Mouse (Mus musculus): Measurements from ENCODE around the gene Rita1. TPM values are rescaled to one million over a fixed set of nuclear protein-coding genes. Genes with fewer than 3 reads are reported as not detected.

The Rita1 gene
- polyA plus RNA-seq, 1 experiment from 2014 or later: 33.1 TPM

GRCm38 (mm10) chr5:120634860-120635259 is 22.5 kb upstream of the Rita1 start:
- Histone ChIP-seq H3K4me1 (ENCODE audit: control insufficient read depth, insufficient read depth, low read length) (peaks cover 3% of the 10 kb centered on the region; the same call in 1 of the 2 replicates), H3K4me2 (ENCODE audit: low read length) (no peak overlapping the region), H3K27ac (ENCODE audit: low read length) (no peak overlapping the region), H3K9ac (ENCODE audit: low read depth, low read length) (no peak overlapping the region), H3K36me3 (ENCODE audit: control insufficient read depth, insufficient read depth, low read length) (no peaks in the 10 kb centered on the region), H3K9me3 (replicated peaks; ENCODE audit: control insufficient read depth, low read length, poor library complexity, severe bottlenecking) (no peaks in the 10 kb centered on the region), H3K27me3 (ENCODE audit: control insufficient read depth, insufficient read depth, low read depth, low read length) (no peaks in the 10 kb centered on the region), H3K4me3 (ENCODE audit: low read depth, low read length) (no peak overlapping the region)
- 62% methylated on average over 5 of the region's 5 CpGs for WGBS
- ATAC-seq: no peak

DNA sequence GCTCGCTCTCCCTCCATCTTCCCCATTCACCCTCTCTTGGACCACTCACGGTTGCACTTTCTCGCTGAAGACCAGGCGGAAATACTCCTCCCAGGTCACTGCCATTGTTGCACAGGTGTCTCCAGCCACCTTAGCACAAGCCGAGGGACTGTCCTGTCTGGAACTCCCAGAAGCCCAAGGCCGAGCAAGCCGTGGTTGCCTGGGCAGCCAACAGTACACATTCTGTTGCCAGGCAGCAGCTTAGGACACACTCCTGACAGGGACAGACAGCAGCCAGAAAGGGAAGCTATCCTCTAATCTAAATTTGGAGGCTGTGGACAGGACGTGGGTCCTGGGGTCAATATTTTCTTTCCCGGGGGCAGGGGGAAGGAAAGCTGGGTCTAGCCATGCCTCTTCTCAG is 21.7 kb upstream of the Rita1 start, which contains the start of gene Cfap73:
TSS of gene Cfap73 (minus strand) at position 105 of the 400 bp plus-strand sequence.
- H3K4me1 ChIP-seq (ENCODE audit: control insufficient read depth, insufficient read depth, low read length): peaks cover 3% of the 10 kb centered on the region; the same call in 1 of the 2 replicates
- no peaks in the 10 kb centered on the region for H3K36me3 ChIP-seq (ENCODE audit: control insufficient read depth, insufficient read depth, low read length)
- H3K27me3 ChIP-seq (ENCODE audit: control insufficient read depth, insufficient read depth, low read depth, low read length): no peaks in the 10 kb centered on the region
- no peak within 1 kb of the TSS for H3K9ac ChIP-seq (ENCODE audit: low read depth, low read length)
- H3K4me3 ChIP-seq (ENCODE audit: low read depth, low read length): no peak within 1 kb of the TSS
- H3K9me3 ChIP-seq (replicated peaks; ENCODE audit: control insufficient read depth, low read length, poor library complexity, severe bottlenecking): no peaks in the 10 kb centered on the region
- WGBS: 49% methylated on average over 9 of the region's 9 CpGs
- no peak within 1 kb of the TSS for H3K4me2 ChIP-seq (ENCODE audit: low read length)
- H3K27ac ChIP-seq (ENCODE audit: low read length): no peak within 1 kb of the TSS
- ATAC-seq: no peak

DNA sequence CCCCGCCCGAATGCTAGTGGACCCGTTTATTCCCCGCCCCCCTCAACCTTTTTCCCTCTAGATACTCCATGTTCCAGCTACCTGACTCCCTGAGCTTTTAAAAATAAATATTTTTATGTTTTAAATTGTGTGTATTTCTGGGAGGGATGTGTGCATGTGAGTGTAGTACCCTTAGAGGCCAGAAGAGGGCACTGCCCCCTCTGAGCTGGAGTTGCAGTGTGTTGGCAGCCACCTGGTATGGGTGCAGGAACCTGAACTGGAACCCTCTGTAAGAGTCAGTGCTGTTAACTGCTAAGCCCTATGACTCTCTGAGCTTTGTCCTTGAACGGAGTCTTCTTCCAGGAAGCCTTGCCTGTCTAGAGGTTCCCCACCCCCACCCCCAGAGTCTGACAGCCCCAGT is 19.5 kb upstream of the Rita1 start:
- no peak for ATAC-seq
- Histone ChIP-seq H3K4me3 (ENCODE audit: low read depth, low read length) (no peak overlapping the region), H3K9me3 (replicated peaks; ENCODE audit: control insufficient read depth, low read length, poor library complexity, severe bottlenecking) (no peaks in the 10 kb centered on the region)

DNA sequence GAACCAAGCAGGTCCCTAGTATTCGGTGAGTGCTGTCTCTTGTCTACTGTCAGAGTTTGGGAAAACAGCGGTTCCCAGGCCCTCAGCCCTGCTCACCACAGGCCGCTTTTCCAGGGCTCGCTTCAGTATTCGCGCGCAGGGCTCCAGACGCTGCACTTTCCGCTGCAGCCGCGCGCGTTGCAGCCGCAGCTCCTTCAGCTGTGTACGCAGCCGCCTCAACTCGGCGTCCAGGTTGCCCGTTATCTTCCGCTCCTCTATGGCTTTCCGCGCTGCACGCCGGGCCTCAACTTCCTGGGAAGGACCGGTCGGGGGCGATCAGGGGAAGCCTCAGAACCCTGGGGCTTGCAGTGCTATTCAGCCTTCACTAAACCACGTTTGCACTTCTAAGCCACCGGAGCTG is 18.7 kb upstream of the Rita1 start:
- H3K27ac ChIP-seq (ENCODE audit: low read length): no peak overlapping the region
- peaks cover 4% of the 10 kb centered on the region; the same call in 1 of the 2 replicates for H3K36me3 ChIP-seq (ENCODE audit: control insufficient read depth, insufficient read depth, low read length)
- ATAC-seq: no peak
- no peak overlapping the region for H3K4me3 ChIP-seq (ENCODE audit: low read depth, low read length)
- H3K9ac ChIP-seq (ENCODE audit: low read depth, low read length): peak overlapping the region; percentile 53
- peaks cover 3% of the 10 kb centered on the region; the same call in 1 of the 2 replicates for H3K4me1 ChIP-seq (ENCODE audit: control insufficient read depth, insufficient read depth, low read length)
- WGBS: 13% methylated on average over 29 of the region's 29 CpGs
- H3K4me2 ChIP-seq (ENCODE audit: low read length): peak overlapping the region; percentile 54
- H3K9me3 ChIP-seq (replicated peaks; ENCODE audit: control insufficient read depth, low read length, poor library complexity, severe bottlenecking): no peaks in the 10 kb centered on the region
- no peaks in the 10 kb centered on the region for H3K27me3 ChIP-seq (ENCODE audit: control insufficient read depth, insufficient read depth, low read depth, low read length)

More for the DNA sequence above, 19.5 kb upstream of the Rita1 start:
- Histone ChIP-seq H3K27ac (ENCODE audit: low read length) (no peak overlapping the region), H3K4me2 (ENCODE audit: low read length) (no peak overlapping the region), H3K27me3 (ENCODE audit: control insufficient read depth, insufficient read depth, low read depth, low read length) (no peaks in the 10 kb centered on the region), H3K4me1 (ENCODE audit: control insufficient read depth, insufficient read depth, low read length) (peaks cover 3% of the 10 kb centered on the region; the same call in 1 of the 2 replicates), H3K36me3 (ENCODE audit: control insufficient read depth, insufficient read depth, low read length) (peaks cover under 1% of the 10 kb centered on the region; the same call in 1 of the 2 replicates), H3K9ac (ENCODE audit: low read depth, low read length) (no peak overlapping the region)
- WGBS: 93% methylated on average over 5 of the region's 5 CpGs

DNA sequence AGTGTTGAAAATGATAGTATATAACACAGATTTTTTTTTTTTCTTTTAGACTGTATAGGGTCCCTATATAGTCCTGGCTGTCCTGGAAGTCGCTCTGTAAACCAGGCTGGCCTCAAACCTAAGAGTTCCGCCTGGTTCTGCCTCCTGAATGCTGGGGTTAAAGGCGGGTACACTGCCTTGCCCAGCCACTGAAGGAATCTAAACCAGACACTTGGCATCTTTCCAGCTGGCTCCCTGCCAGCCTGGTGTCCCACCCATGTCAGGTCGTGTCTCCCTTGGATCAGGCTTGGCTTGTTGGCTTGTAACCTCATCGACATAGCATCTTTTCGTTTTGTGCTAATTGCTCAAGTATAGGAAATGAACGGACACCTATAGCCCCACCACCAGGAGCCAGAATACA is 16.2 kb upstream of the Rita1 start:
- peaks cover 11% of the 10 kb centered on the region for H3K36me3 ChIP-seq (ENCODE audit: control insufficient read depth, insufficient read depth, low read length)
- no peak overlapping the region for H3K4me2 ChIP-seq (ENCODE audit: low read length)
- H3K4me1 ChIP-seq (ENCODE audit: control insufficient read depth, insufficient read depth, low read length): peaks cover 3% of the 10 kb centered on the region; the same call in 1 of the 2 replicates
- WGBS: 64% methylated on average over 7 of the region's 7 CpGs
- H3K4me3 ChIP-seq (ENCODE audit: low read depth, low read length): no peak overlapping the region
- no peak overlapping the region for H3K27ac ChIP-seq (ENCODE audit: low read length)
- ATAC-seq: no peak
- no peaks in the 10 kb centered on the region for H3K27me3 ChIP-seq (ENCODE audit: control insufficient read depth, insufficient read depth, low read depth, low read length)
- H3K9ac ChIP-seq (ENCODE audit: low read depth, low read length): no peak overlapping the region
- H3K9me3 ChIP-seq (replicated peaks; ENCODE audit: control insufficient read depth, low read length, poor library complexity, severe bottlenecking): no peaks in the 10 kb centered on the region

- Histone ChIP-seq H3K27me3 (ENCODE audit: control insufficient read depth, insufficient read depth, low read depth, low read length) (no peaks in the 10 kb centered on the region), H3K36me3 (ENCODE audit: control insufficient read depth, insufficient read depth, low read length) (peaks cover 21% of the 10 kb centered on the region), H3K27ac (ENCODE audit: low read length) (no peak overlapping the region), H3K4me1 (ENCODE audit: control insufficient read depth, insufficient read depth, low read length) (peaks cover 3% of the 10 kb centered on the region; the same call in 1 of the 2 replicates), H3K9ac (ENCODE audit: low read depth, low read length) (peak overlapping the region; percentile 20; the same call in 1 of the 2 replicates), H3K4me2 (ENCODE audit: low read length) (no peak overlapping the region), H3K9me3 (replicated peaks; ENCODE audit: control insufficient read depth, low read length, poor library complexity, severe bottlenecking) (no peaks in the 10 kb centered on the region), H3K4me3 (ENCODE audit: low read depth, low read length) (no peak overlapping the region)
- no peak for ATAC-seq
- 78% methylated on average over 15 of the region's 15 CpGs for WGBS
These were observed 15.3 kb upstream of the Rita1 start for GRCm38 (mm10) chr5:120627515-120628300.

- H3K9ac ChIP-seq (ENCODE audit: low read depth, low read length): no peak overlapping the region
- no peak for ATAC-seq
- peaks cover 3% of the 10 kb centered on the region; the same call in 1 of the 2 replicates for H3K4me1 ChIP-seq (ENCODE audit: control insufficient read depth, insufficient read depth, low read length)
- no peak overlapping the region for H3K4me2 ChIP-seq (ENCODE audit: low read length)
- no peaks in the 10 kb centered on the region for H3K9me3 ChIP-seq (replicated peaks; ENCODE audit: control insufficient read depth, low read length, poor library complexity, severe bottlenecking)
- H3K27me3 ChIP-seq (ENCODE audit: control insufficient read depth, insufficient read depth, low read depth, low read length): no peaks in the 10 kb centered on the region
- H3K27ac ChIP-seq (ENCODE audit: low read length): no peak overlapping the region
- WGBS: 32% methylated on average over 16 of the region's 19 CpGs
- no peak overlapping the region for H3K4me3 ChIP-seq (ENCODE audit: low read depth, low read length)
- H3K36me3 ChIP-seq (ENCODE audit: control insufficient read depth, insufficient read depth, low read length): peaks cover 26% of the 10 kb centered on the region
These were observed 14.0 kb upstream of the Rita1 start for GRCm38 (mm10) chr5:120626399-120626798.

- ATAC-seq: no peak
- WGBS: 89% methylated on average over 10 of the region's 10 CpGs
- Histone ChIP-seq H3K9me3 (replicated peaks; ENCODE audit: control insufficient read depth, low read length, poor library complexity, severe bottlenecking) (no peaks in the 10 kb centered on the region), H3K27me3 (ENCODE audit: control insufficient read depth, insufficient read depth, low read depth, low read length) (no peaks in the 10 kb centered on the region), H3K9ac (ENCODE audit: low read depth, low read length) (no peak overlapping the region), H3K27ac (ENCODE audit: low read length) (no peak overlapping the region), H3K4me2 (ENCODE audit: low read length) (no peak overlapping the region), H3K4me1 (ENCODE audit: control insufficient read depth, insufficient read depth, low read length) (no peaks in the 10 kb centered on the region), H3K36me3 (ENCODE audit: control insufficient read depth, insufficient read depth, low read length) (peaks cover 36% of the 10 kb centered on the region), H3K4me3 (ENCODE audit: low read depth, low read length) (no peak overlapping the region)
These were observed 12.0 kb upstream of the Rita1 start for GRCm38 (mm10) chr5:120624427-120624826.

- no peak for ATAC-seq
- WGBS: 70% methylated on average over 5 of the region's 5 CpGs
These were observed 9.9 kb upstream of the Rita1 start for GRCm38 (mm10) chr5:120622198-120622851.

More at GRCm38 (mm10) chr5:120622198-120622851, 9.9 kb upstream of the Rita1 start:
- Histone ChIP-seq H3K9me3 (replicated peaks; ENCODE audit: control insufficient read depth, low read length, poor library complexity, severe bottlenecking) (no peaks in the 10 kb centered on the region), H3K4me3 (ENCODE audit: low read depth, low read length) (no peak overlapping the region), H3K36me3 (ENCODE audit: control insufficient read depth, insufficient read depth, low read length) (peaks cover 51% of the 10 kb centered on the region), H3K27ac (ENCODE audit: low read length) (no peak overlapping the region), H3K27me3 (ENCODE audit: control insufficient read depth, insufficient read depth, low read depth, low read length) (no peaks in the 10 kb centered on the region), H3K9ac (ENCODE audit: low read depth, low read length) (no peak overlapping the region), H3K4me2 (ENCODE audit: low read length) (no peak overlapping the region), H3K4me1 (ENCODE audit: control insufficient read depth, insufficient read depth, low read length) (no peaks in the 10 kb centered on the region)
